Mouse (Mus musculus): ENCODE data around the gene Igfn1. TPM values are rescaled to one million over a fixed set of nuclear protein-coding genes. Genes with fewer than 3 reads are reported as not detected.

Gene Igfn1
- polyA plus RNA-seq, 1 experiment from 2014 or later, result not detected

DNA sequence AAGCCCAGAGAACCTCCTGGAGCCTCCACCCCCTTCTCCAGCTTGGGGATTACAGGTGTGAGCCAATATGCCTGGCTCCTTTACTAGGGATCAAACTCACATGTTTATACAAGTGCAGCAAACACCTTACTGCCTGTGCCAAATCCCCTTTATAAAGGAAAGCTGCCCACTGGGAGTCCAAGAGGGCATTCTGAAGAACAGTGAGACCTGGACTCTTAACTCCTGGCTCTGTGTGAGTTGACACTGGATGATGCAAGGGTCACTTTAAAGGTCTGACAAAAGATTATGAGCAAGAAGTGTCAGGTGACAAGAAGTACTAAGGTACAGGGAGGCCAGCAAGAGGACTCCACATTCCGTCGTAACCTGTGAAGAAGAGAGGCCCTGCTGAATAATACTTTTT lies 4.7 kb downstream of the Igfn1 start:
- no peak overlapping the region for H3K9ac ChIP-seq
- no peaks in the 10 kb centered on the region for H3K9me3 ChIP-seq (replicated peaks)
- 84% methylated on average over 2 of the region's 2 CpGs for WGBS
- no peak overlapping the region for H3K4me2 ChIP-seq
- no peak overlapping the region for H3K27ac ChIP-seq
- no peaks in the 10 kb centered on the region for H3K4me1 ChIP-seq
- no peak for ATAC-seq
- H3K27me3 ChIP-seq, result peaks cover 4% of the 10 kb centered on the region
- no peak overlapping the region for H3K4me3 ChIP-seq
- H3K36me3 ChIP-seq (ENCODE audit: poor library complexity, severe bottlenecking), result no peaks in the 10 kb centered on the region

DNA sequence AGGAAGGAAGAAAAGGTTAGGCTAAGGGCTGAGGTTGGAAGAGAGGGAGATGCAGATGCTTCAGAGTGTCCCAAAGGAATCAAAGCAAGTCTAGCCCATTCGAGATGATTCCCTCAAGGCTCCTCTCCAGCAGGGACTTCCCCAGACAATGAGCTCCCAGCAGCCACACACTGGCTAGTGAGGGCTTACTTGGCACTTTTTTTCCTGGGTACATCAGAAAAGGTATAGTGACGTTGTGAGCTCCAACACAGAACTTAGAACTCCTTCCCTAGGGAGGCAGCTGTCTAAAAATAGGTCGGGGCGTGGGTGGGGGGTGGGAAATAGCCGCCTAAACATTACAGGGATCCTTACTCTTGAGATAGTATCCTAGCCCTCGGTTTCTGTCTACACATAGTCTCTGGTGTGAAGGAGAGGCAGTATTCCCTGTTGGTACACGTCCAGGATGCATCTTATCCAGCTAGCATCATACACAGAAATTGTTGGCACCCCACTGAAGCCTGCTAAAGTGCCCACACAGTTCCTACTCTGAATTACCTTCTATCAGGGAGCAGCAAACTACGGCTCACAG lies 6.3 kb downstream of the Igfn1 start:
- no peaks in the 10 kb centered on the region for H3K9me3 ChIP-seq (replicated peaks)
- H3K4me2 ChIP-seq, result no peak overlapping the region
- H3K4me3 ChIP-seq, result no peak overlapping the region
- H3K27ac ChIP-seq, result no peak overlapping the region
- H3K36me3 ChIP-seq (ENCODE audit: poor library complexity, severe bottlenecking), result no peaks in the 10 kb centered on the region
- ATAC-seq, result no peak
- no peak overlapping the region for H3K9ac ChIP-seq
- H3K27me3 ChIP-seq, result no peaks in the 10 kb centered on the region
- H3K4me1 ChIP-seq, result no peaks in the 10 kb centered on the region
- 61% methylated on average over 8 of the region's 8 CpGs for WGBS

DNA sequence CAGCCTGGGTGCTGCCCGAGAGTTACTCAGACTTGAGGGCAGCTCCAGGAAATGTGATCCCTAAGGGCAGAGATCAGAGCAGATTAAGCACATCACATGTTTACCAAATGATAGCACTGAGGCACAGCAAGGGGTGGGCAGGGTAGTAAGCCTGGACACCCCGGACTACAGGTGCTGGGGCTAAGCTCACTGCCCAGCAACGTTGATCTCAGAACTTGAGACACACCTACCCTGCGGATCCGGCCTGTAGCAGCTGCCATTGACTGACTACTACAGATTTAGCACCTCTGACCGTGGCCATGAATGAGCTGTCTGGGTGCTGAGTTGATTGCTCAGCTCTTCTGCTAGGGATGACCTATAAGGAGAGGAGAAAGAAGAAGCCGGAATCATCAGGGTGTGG lies 8.6 kb downstream of the Igfn1 start:
- WGBS, result 74% methylated on average over 7 of the region's 7 CpGs
- Histone ChIP-seq H3K9ac (no peak overlapping the region), H3K27me3 (no peaks in the 10 kb centered on the region), H3K4me1 (no peaks in the 10 kb centered on the region), H3K4me2 (no peak overlapping the region), H3K36me3 (ENCODE audit: poor library complexity, severe bottlenecking) (no peaks in the 10 kb centered on the region), H3K4me3 (no peak overlapping the region), H3K9me3 (replicated peaks) (no peaks in the 10 kb centered on the region), H3K27ac (no peak overlapping the region)
- no peak for ATAC-seq

DNA sequence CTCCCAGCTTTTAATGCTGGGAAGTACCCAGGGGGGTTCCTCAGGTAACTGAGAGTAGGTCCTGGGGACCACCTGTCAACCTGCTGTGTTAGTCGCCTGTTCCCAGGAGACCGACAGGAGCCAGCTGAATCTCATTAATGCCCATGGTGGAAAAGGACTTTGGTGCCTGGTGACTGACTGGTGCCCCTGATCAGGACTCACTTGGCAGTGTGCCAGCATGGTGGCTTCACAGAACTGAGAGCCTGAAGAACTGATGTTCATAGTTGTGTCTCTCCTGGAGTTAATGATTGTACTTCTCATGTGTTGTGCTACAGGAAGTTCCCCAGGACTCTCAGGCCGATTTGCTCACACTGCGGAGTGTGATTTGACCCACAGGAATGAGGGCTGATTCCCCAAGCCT lies 12.7 kb downstream of the Igfn1 start:
- no peaks in the 10 kb centered on the region for H3K4me1 ChIP-seq
- ATAC-seq, result no peak
- H3K4me3 ChIP-seq, result no peak overlapping the region
- 84% methylated on average over 4 of the region's 4 CpGs for WGBS
- H3K27ac ChIP-seq, result no peak overlapping the region
- H3K27me3 ChIP-seq, result no peaks in the 10 kb centered on the region
- no peak overlapping the region for H3K9ac ChIP-seq
- H3K36me3 ChIP-seq (ENCODE audit: poor library complexity, severe bottlenecking), result no peaks in the 10 kb centered on the region
- H3K9me3 ChIP-seq (replicated peaks), result no peaks in the 10 kb centered on the region
- no peak overlapping the region for H3K4me2 ChIP-seq

DNA sequence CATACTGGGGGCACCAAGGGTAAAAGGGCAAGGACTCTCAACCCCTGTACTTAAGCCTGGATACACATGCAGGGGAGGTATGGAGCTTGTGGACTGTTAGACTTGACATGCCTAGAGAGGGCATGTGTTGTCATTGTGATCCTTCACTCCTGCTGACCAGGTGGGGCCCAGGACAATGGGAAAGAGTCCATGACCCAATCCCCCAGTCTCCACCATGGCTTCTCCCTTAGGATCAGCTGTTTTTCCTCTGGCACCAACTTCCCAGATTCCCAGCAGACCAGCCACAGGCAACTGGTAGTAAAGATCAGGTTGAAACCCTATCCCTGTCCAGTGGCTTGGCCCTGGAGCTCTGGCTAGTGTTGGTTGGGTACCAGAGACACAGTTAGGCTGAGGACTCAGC lies 16.3 kb downstream of the Igfn1 start:
- Histone ChIP-seq H3K9ac (no peak overlapping the region), H3K27me3 (no peaks in the 10 kb centered on the region), H3K4me2 (no peak overlapping the region), H3K36me3 (ENCODE audit: poor library complexity, severe bottlenecking) (no peaks in the 10 kb centered on the region), H3K4me1 (no peaks in the 10 kb centered on the region), H3K27ac (no peak overlapping the region), H3K9me3 (replicated peaks) (no peaks in the 10 kb centered on the region), H3K4me3 (no peak overlapping the region)
- ATAC-seq, result no peak

DNA sequence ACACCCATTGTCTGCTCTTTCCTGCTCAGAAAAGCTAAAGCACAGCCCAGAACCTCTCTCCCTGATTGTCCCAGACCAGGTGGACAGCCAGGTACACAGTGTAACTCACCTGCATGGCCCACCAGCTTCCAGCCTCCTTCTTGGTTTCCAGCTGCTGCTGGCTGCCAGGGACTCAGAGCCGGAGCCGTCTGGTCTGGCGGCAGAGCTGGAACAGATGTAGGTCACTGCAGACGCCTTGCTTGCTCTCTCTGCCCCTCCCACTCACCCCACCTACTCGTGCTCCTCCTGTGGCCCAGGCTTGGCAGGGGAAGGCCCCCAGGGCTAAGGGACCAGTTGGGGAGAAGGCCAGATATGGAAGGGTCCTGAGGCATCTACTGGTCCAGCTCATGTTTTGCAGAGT lies 22.0 kb downstream of the Igfn1 start:
- Histone ChIP-seq H3K4me1 (no peaks in the 10 kb centered on the region), H3K9me3 (replicated peaks) (no peaks in the 10 kb centered on the region), H3K4me2 (no peak overlapping the region), H3K27ac (no peak overlapping the region), H3K9ac (no peak overlapping the region), H3K36me3 (ENCODE audit: poor library complexity, severe bottlenecking) (no peaks in the 10 kb centered on the region), H3K27me3 (no peaks in the 10 kb centered on the region), H3K4me3 (no peak overlapping the region)
- whole genome bisulfite sequencing, result 63% methylated on average over 5 of the region's 5 CpGs
- no peak for ATAC-seq

DNA sequence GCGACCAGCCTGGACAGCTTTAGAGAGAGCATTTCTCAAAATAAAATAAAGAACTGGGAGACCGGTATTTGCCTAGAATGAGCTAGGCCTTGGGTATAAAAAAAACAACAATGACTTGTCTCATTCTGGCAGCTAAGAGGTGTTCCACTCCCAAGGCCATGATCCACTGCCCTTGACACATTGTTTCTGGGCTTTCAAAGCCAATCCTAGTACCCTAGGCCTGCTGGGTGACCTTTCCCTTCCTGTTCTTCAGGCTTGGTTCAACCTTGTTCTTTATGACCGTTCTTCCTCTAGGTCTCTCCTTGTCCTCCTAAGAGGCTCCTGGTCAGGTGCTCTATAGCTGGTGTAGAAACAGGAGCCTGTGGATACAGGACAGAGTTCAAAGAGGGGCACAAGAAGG lies 33.6 kb downstream of the Igfn1 start:
- 92% methylated on average over 3 of the region's 3 CpGs for WGBS
- no peak overlapping the region for H3K27ac ChIP-seq

DNA sequence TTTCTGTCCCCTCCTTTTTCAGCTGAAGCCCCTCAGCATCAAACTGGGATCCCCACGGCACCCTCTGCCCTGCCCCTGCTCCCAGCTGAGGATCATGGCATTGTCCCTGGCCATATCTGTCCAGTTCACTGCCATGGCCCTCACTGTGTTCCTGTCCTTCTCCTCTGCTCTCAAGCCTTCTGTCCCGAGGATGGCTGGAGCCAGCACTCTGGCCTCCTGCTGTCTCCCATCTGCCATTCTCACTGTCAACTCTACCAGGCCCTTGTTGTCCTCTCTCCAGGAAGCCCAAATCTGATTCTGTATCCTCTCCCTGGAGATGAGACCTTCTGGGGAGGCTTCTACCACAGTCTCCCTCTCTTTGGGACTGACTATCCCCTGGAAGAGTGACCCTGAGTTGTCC lies 35.7 kb downstream of the Igfn1 start:
- WGBS, result 59% methylated on average over 2 of the region's 2 CpGs

More for the DNA sequence above, 33.6 kb downstream of the Igfn1 start:
- Histone ChIP-seq H3K9me3 (replicated peaks) (no peaks in the 10 kb centered on the region), H3K4me2 (no peak overlapping the region), H3K9ac (no peak overlapping the region), H3K27me3 (no peaks in the 10 kb centered on the region), H3K36me3 (ENCODE audit: poor library complexity, severe bottlenecking) (no peaks in the 10 kb centered on the region), H3K4me1 (no peaks in the 10 kb centered on the region), H3K4me3 (no peak overlapping the region)
- ATAC-seq, result no peak

DNA sequence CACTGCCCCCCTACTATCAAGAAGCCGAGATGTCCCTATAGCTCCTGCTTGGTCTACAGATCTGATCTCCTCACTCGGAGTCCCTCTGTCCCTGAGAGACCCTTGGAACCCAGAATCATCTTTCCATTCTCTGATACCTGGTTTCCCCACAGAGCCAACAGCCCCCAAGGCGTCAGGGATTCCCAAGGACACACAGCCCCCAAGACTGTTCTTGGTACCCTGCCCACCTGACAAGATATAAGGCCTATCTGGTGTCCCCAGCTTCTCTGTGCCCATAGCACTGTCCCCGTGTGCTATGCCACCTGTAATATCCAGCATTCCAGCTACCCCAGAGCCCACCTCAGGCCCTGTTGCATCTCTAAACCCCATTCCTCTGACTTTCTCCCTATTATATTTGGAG lies 38.4 kb downstream of the Igfn1 start:
- WGBS, result 82% methylated on average over 4 of the region's 4 CpGs
- Histone ChIP-seq H3K9ac (no peak overlapping the region), H3K9me3 (replicated peaks) (no peaks in the 10 kb centered on the region), H3K4me2 (no peak overlapping the region), H3K27me3 (0 out of 2 replicates have a peak, but pooled peaks cover 5% of the 10 kb centered on the region), H3K4me3 (no peak overlapping the region), H3K36me3 (ENCODE audit: poor library complexity, severe bottlenecking) (no peaks in the 10 kb centered on the region), H3K27ac (no peak overlapping the region), H3K4me1 (no peaks in the 10 kb centered on the region)
- ATAC-seq, result no peak

More for the DNA sequence above, 35.7 kb downstream of the Igfn1 start:
- H3K4me1 ChIP-seq, result no peaks in the 10 kb centered on the region
- ATAC-seq, result no peak
- no peaks in the 10 kb centered on the region for H3K36me3 ChIP-seq (ENCODE audit: poor library complexity, severe bottlenecking)
- H3K4me2 ChIP-seq, result no peak overlapping the region
- H3K27ac ChIP-seq, result no peak overlapping the region
- H3K4me3 ChIP-seq, result no peak overlapping the region
- no peaks in the 10 kb centered on the region for H3K9me3 ChIP-seq (replicated peaks)
- no peak overlapping the region for H3K9ac ChIP-seq
- 0 out of 2 replicates have a peak, but pooled peaks cover 2% of the 10 kb centered on the region for H3K27me3 ChIP-seq

DNA sequence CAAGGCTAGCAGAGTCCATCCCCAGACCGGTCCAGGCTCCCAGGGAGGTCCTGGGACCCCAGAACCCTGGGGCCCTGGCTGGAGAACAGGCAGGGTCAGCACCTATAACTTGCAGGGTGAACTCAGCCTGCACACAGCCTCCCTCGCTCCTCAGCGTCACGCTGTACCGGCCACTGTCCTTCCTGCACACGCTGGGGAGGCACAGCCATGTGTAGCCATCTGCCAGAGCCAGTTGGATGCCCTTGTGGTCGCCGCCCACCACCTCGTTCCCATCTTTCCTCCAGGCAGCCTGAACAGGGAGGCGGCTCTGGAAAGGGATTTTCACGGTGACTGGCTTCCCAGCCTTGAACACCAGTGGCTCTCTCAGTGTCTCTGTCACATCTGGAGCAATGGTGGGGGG lies 41.6 kb downstream of the Igfn1 start:
- H3K4me3 ChIP-seq, result no peak overlapping the region
- H3K9me3 ChIP-seq (replicated peaks), result no peaks in the 10 kb centered on the region
- H3K4me1 ChIP-seq, result no peaks in the 10 kb centered on the region
- H3K27ac ChIP-seq, result no peak overlapping the region
- no peaks in the 10 kb centered on the region for H3K36me3 ChIP-seq (ENCODE audit: poor library complexity, severe bottlenecking)
- WGBS, result 74% methylated on average over 11 of the region's 11 CpGs
- 0 out of 2 replicates have a peak, but pooled peaks cover 8% of the 10 kb centered on the region for H3K27me3 ChIP-seq
- H3K9ac ChIP-seq, result no peak overlapping the region
- no peak overlapping the region for H3K4me2 ChIP-seq
- ATAC-seq, result no peak

DNA sequence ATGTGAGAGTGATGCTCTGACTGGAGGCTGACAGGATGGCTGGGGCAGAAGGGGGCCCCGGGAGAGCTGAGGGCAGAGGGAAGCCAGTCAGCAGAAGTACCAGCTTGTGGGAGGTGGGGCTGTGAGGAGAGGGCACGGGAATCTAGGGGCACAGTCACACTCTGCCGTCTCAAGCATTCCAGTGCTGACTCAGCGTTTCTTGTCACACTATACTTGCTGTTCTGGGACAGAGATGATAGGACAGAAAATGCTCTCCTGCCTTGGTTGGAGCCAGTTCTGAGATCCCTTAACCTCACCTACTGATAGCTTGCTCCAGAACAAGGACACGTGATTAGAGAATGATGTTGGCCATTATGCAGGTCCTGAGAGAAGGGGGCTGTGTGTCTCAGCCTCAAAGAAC lies 43.0 kb downstream of the Igfn1 start:
- no peak overlapping the region for H3K4me3 ChIP-seq
- WGBS, result 69% methylated on average over 5 of the region's 5 CpGs
- H3K27me3 ChIP-seq, result 0 out of 2 replicates have a peak, but pooled peaks cover 8% of the 10 kb centered on the region
- H3K4me2 ChIP-seq, result no peak overlapping the region
- ATAC-seq, result no peak
- no peaks in the 10 kb centered on the region for H3K9me3 ChIP-seq (replicated peaks)
- H3K4me1 ChIP-seq, result no peaks in the 10 kb centered on the region
- no peak overlapping the region for H3K9ac ChIP-seq
- no peak overlapping the region for H3K27ac ChIP-seq
- H3K36me3 ChIP-seq (ENCODE audit: poor library complexity, severe bottlenecking), result no peaks in the 10 kb centered on the region

DNA sequence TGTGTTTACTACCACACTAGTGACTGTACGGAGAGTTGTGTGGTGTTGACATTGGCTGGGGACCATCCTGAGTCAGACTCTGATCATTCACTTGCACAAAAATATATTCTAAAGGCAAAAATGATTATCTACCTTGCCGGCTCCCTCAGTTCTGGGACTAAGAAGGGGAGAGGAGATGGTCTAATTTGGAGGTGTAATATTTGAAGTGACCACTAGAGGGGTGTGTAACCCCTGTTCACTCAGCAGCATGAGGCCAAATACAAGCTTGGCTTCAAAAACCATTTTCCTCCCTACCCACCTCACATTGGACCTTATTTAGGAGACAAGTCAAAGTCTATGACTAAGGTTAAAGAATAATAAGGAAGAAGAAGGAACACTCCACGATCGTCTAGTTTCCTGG lies 47.7 kb downstream of the Igfn1 start:
- 0 out of 2 replicates have a peak, but pooled peaks cover 6% of the 10 kb centered on the region for H3K27me3 ChIP-seq
- no peaks in the 10 kb centered on the region for H3K4me1 ChIP-seq
- H3K4me2 ChIP-seq, result no peak overlapping the region
- no peaks in the 10 kb centered on the region for H3K9me3 ChIP-seq (replicated peaks)
- WGBS, result 53% methylated on average over 4 of the region's 4 CpGs
- ATAC-seq, result peak; percentile 33; the same call in 1 of the 2 replicates
- no peaks in the 10 kb centered on the region for H3K36me3 ChIP-seq (ENCODE audit: poor library complexity, severe bottlenecking)
- H3K27ac ChIP-seq, result no peak overlapping the region
- no peak overlapping the region for H3K9ac ChIP-seq
- H3K4me3 ChIP-seq, result no peak overlapping the region

DNA sequence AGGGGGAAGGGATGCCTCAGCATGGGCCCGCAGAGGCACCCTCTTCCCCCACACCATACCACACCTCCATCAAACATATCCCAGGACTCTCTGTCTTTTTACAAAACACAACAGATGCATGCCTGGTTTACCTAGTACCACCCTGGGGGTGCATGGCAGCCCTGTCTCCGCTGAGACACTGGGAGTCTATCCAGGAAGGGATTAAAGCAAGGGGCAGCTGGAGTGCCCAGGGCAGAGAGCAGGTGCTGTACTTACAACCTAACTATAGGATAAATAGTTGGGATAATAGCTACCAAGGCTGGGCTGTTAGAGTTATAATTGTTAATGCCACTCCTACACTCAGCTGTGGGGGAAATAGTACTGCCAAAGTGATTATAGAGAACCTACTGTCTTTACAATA lies 57.3 kb downstream of the Igfn1 start:
- no peak overlapping the region for H3K9ac ChIP-seq
- no peak for ATAC-seq
- no peak overlapping the region for H3K27ac ChIP-seq
- 68% methylated on average over 2 of the region's 2 CpGs for WGBS
- no peak overlapping the region for H3K4me3 ChIP-seq
- H3K4me1 ChIP-seq, result no peaks in the 10 kb centered on the region
- H3K4me2 ChIP-seq, result no peak overlapping the region
- H3K27me3 ChIP-seq, result peaks cover 5% of the 10 kb centered on the region; the same call in 1 of the 2 replicates
- no peaks in the 10 kb centered on the region for H3K36me3 ChIP-seq (ENCODE audit: poor library complexity, severe bottlenecking)
- H3K9me3 ChIP-seq (replicated peaks), result no peaks in the 10 kb centered on the region
